Mouse (Mus musculus): Measurements from ENCODE around the gene Ggt5. TPM values are rescaled to one million over a fixed set of nuclear protein-coding genes. Genes with fewer than 3 reads are reported as not detected.

Gene Ggt5
- polyA plus RNA-seq, 1 experiment from 2014 or later, result 4.0 TPM

GRCm38 (mm10) chr10:75662575-75662974 lies 73.4 kb downstream of the Ggt5 start:
- no peak overlapping the region for H3K4me3 ChIP-seq (ENCODE audit: low read depth, low read length)
- no peak overlapping the region for H3K27ac ChIP-seq (ENCODE audit: low read depth, low read length)
- no peak for TF ChIP-seq CTCF (IDR thresholded peaks at IDR 0.05; ENCODE audit: low read depth)
- no peak overlapping the region for H3K4me2 ChIP-seq (replicated peaks; ENCODE audit: low read depth)
- no peak for ATAC-seq
- WGBS, result 84% methylated on average over 4 of the region's 4 CpGs
- no peaks in the 10 kb centered on the region for H3K27me3 ChIP-seq (replicated peaks; ENCODE audit: control insufficient read depth, insufficient read depth, low read length)
- no peaks in the 10 kb centered on the region for H3K9me3 ChIP-seq (ENCODE audit: control insufficient read depth)
- H3K36me3 ChIP-seq (ENCODE audit: control insufficient read depth, insufficient read depth), result peaks cover 68% of the 10 kb centered on the region
- H3K9ac ChIP-seq (ENCODE audit: low read depth, low read length), result no peak overlapping the region
- no peaks in the 10 kb centered on the region for H3K4me1 ChIP-seq (replicated peaks; ENCODE audit: control insufficient read depth, insufficient read depth, low read length)

GRCm38 (mm10) chr10:75664673-75665270 lies 75.6 kb downstream of the Ggt5 start:
- no peak for ATAC-seq
- Histone ChIP-seq H3K27me3 (replicated peaks; ENCODE audit: control insufficient read depth, insufficient read depth, low read length) (no peaks in the 10 kb centered on the region), H3K4me1 (replicated peaks; ENCODE audit: control insufficient read depth, insufficient read depth, low read length) (no peaks in the 10 kb centered on the region), H3K36me3 (ENCODE audit: control insufficient read depth, insufficient read depth) (peaks cover 46% of the 10 kb centered on the region), H3K9me3 (ENCODE audit: control insufficient read depth) (no peaks in the 10 kb centered on the region), H3K27ac (ENCODE audit: low read depth, low read length) (no peak overlapping the region), H3K4me3 (ENCODE audit: low read depth, low read length) (no peak overlapping the region), H3K4me2 (replicated peaks; ENCODE audit: low read depth) (no peak overlapping the region), H3K9ac (ENCODE audit: low read depth, low read length) (no peak overlapping the region)
- WGBS, result 93% methylated on average over 6 of the region's 6 CpGs
- TF ChIP-seq CTCF (IDR thresholded peaks at IDR 0.05; ENCODE audit: low read depth), result no peak

GRCm38 (mm10) chr10:75666451-75667030 lies 77.4 kb downstream of the Ggt5 start:
- 58% methylated on average over 4 of the region's 4 CpGs for WGBS
- peak overlapping the region; percentile 95 for H3K4me2 ChIP-seq (replicated peaks; ENCODE audit: low read depth)
- no peaks in the 10 kb centered on the region for H3K9me3 ChIP-seq (ENCODE audit: control insufficient read depth)
- H3K27me3 ChIP-seq (replicated peaks; ENCODE audit: control insufficient read depth, insufficient read depth, low read length), result no peaks in the 10 kb centered on the region
- peak overlapping the region; percentile 78; the same call in 1 of the 2 replicates for H3K9ac ChIP-seq (ENCODE audit: low read depth, low read length)
- H3K4me3 ChIP-seq (ENCODE audit: low read depth, low read length), result peak overlapping the region; percentile 67
- H3K4me1 ChIP-seq (replicated peaks; ENCODE audit: control insufficient read depth, insufficient read depth, low read length), result no peaks in the 10 kb centered on the region
- H3K27ac ChIP-seq (ENCODE audit: low read depth, low read length), result peak overlapping the region; percentile 71; the same call in 1 of the 2 replicates
- no peak for ATAC-seq
- H3K36me3 ChIP-seq (ENCODE audit: control insufficient read depth, insufficient read depth), result peaks cover 39% of the 10 kb centered on the region
- TF ChIP-seq CTCF (IDR thresholded peaks at IDR 0.05; ENCODE audit: low read depth), result no peak

Other genes with a start within 250 kb of the Ggt5 start
- 0.14 and 0.52 TPM in 2 replicates for gene Upb1, start 188.2 kb upstream of the Ggt5 start, polyA plus RNA-seq (2015; fragmentation: Nextera tagmentation; extraction: Ambion mirVana)
- 62.6 and 63.3 TPM in 2 replicates for gene Snrpd3, start 71.8 kb upstream of the Ggt5 start, polyA plus RNA-seq (2015; fragmentation: Nextera tagmentation; extraction: Ambion mirVana)
- 80.9 and 84.6 TPM in 2 replicates for gene Gucd1, start 71.4 kb upstream of the Ggt5 start, polyA plus RNA-seq (2015; fragmentation: Nextera tagmentation; extraction: Ambion mirVana)
- 1.2 and 1.8 TPM in 2 replicates for gene Lrrc75b, start 29.0 kb upstream of the Ggt5 start, polyA plus RNA-seq (2015; fragmentation: Nextera tagmentation; extraction: Ambion mirVana)
- 131 and 132 TPM in 2 replicates for gene Ggt1, start 27.7 kb upstream of the Ggt5 start, polyA plus RNA-seq (2015; fragmentation: Nextera tagmentation; extraction: Ambion mirVana)
- 35.1 and 37.2 TPM in 2 replicates for gene Susd2, start 54.7 kb downstream of the Ggt5 start, polyA plus RNA-seq (2015; fragmentation: Nextera tagmentation; extraction: Ambion mirVana)
- 14.1 and 15.6 TPM in 2 replicates for gene Cabin1, start 175.0 kb downstream of the Ggt5 start, polyA plus RNA-seq (2015; fragmentation: Nextera tagmentation; extraction: Ambion mirVana)
- gene Ddt, start 184.1 kb downstream of the Ggt5 start, polyA plus RNA-seq (2015; fragmentation: Nextera tagmentation; extraction: Ambion mirVana), result 122 and 129 TPM in 2 replicates
- 0.42 and 0.76 TPM in 2 replicates for gene Gm20441, start 191.6 kb downstream of the Ggt5 start, polyA plus RNA-seq (2015; fragmentation: Nextera tagmentation; extraction: Ambion mirVana)
- 47.7 and 51.5 TPM in 2 replicates for gene Gstt3, start 192.1 kb downstream of the Ggt5 start, polyA plus RNA-seq (2015; fragmentation: Nextera tagmentation; extraction: Ambion mirVana)
- gene Gstt1, start 209.2 kb downstream of the Ggt5 start, polyA plus RNA-seq (2015; fragmentation: Nextera tagmentation; extraction: Ambion mirVana), result 11.6 and 14.4 TPM in 2 replicates
- gene Gstt4, start 233.2 kb downstream of the Ggt5 start, polyA plus RNA-seq (2015; fragmentation: Nextera tagmentation; extraction: Ambion mirVana), result not detected in 2 replicates
- gene Gstt2, start 248.1 kb downstream of the Ggt5 start, polyA plus RNA-seq (2015; fragmentation: Nextera tagmentation; extraction: Ambion mirVana), result 74.4 and 81.5 TPM in 2 replicates

All from intestine, postnatal 0 days (tissue).